Mouse (Mus musculus) spleen, adult 2 months (tissue): ENCODE results near the gene Polr3b.

Experiments used
- CTCF ChIP-seq: fragments of 200-500 bp; IDR thresholded peaks from 2 replicates; pipeline ENCODE4 v1.5.1; 2011; ENCODE audit warnings: mild to moderate bottlenecking, inconsistent platforms; ENCODE audit not compliant: insufficient read depth, insufficient read length, insufficient replicate concordance; ENCODE audit errors: extremely low read depth
- POLR2A ChIP-seq: fragments of 200-500 bp; IDR thresholded peaks from 2 replicates; pipeline ENCODE4 v1.6.1; 2011; ENCODE audit warnings: low read depth, low read length, inconsistent platforms

DNA sequence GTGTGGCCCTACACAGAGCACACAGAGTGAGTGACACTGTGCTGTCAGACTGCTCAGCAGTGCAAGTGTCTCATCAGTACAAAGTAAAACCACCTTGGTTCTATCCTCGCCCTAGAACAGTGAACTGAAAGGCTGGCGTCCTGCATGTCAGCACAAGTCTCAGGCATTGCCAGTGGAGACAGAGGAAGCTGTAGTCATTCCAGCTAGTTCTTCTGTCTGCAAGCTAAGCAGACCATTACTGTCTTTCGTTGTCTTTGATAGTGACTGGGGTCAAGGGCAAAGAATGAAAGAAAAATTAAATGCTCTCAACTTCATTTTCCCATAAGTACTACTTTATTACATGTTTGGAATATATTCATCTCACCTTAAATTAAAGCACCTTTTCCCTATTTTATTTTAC lies 67.8 kb downstream of the Polr3b start:
- TF ChIP-seq POLR2A (no peak), CTCF (no peak)
